Mouse (Mus musculus) mouse trophoblast stem cell (cell line): ENCODE measurements around the gene Prdx1.

Source experiments
- in situ Hi-C, 2 experiments: fragments of 300-500 bp; cut with MseI, MboI; formaldehyde crosslinking; loops; 2 replicates in 1 of 2; 3 replicates in 1 of 2; pipeline ENCODE4 v1.15.1; 2025

Prdx1 gene

DNA sequence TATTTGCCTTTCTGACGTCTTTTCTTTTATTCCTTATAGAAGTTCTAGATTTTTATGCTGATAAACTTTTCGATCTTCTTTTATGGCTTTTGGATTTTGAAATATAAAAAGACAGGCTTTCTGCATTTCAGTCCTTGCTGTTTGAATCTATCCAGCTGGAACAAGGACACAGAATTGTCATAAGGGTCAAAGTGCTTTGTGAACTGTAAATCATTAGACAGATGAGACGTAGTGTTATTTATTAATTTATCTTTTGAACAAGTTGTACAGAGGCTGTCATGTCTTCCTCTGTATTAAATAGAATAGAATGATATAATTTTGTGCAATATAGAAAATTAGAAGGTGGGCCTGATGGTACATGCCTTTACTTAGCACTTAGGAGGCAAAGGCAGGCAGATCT lies 42.1 kb downstream of the Prdx1 start:
- in situ Hi-C loops: no loop called here

DNA sequence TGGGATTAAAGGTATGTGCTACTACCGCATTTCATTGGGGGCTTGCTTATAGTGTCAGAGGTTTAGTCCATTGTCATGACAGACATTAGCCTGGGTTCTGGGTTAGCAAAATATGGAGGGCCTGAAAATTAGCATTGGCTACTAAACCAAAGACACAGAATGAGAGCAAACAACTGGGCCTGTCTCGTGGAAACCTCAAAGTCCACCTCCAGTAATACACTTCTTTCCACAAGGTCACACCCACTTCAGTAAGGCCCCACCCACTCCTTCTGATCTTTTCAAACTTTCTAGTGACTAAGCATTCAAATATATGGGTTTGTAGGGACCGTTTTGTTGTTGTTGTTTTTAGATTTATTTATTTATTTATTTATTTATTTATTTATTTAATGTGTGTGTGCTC lies 44.2 kb downstream of the Prdx1 start:
- in situ Hi-C loops: no loop called here

DNA sequence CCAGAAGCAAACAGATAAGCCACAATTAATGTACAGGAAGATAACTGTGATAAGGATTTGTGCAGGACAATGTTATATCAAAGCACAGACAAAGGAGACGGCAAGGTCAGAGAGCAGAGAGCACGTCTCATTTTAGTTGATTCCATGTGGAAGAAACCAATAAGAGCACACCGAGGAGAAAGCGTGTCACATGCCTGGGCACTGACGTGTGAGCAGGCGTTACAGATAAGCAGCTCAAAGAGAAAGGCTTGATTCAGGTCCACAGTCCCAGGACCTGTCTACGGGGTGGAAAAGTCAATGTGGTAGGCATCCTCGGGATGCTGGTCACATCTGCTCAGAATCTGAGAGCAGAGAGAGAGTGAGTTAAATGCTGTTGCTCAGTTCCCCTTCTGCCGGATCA lies 45.7 kb downstream of the Prdx1 start:
- in situ Hi-C loops: no loop called here

DNA sequence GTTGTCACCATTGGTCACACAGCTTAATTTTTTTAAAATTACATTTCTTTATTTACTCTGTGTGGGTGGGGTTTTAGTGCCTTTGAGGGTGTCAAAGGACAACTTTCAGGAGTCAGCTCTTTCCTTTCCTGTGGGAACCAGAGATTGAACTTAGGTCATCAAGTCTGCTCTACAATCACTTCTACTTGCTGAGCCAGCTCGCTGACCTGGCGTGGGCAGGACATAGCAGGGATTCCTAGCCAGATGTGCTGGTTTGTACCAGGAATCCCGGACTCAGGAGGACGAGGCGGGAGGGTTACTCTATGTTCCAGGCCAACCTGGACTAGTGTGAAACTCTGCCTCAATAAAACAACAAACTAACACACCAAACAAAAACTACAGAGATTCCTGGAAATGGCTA lies 47.0 kb downstream of the Prdx1 start:
- in situ Hi-C loops: no loop called here

DNA sequence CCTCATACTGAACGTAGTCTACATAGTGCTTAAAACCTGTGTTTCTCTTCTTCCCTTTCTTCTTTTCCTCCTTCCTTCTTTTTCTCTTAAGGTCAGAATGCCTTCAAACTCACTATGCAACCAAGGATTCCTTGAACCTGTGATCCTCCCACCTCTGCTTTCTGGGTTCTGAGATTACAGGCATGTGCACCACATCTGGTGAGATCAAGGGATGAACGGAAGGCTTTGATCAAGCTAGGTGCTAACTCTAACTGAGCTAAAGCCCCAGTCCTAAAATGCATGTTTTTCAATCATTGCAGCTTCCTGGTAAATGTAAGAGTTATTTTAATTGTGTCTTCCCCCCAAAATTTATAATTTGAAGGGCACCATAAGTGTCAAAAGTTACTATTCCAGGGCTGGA lies 49.7 kb downstream of the Prdx1 start:
- in situ Hi-C loops: no loop called here

- in situ Hi-C loops: no loop called here
Measured at GRCm38 (mm10) chr4:116738972-116739751, 53.8 kb downstream of the Prdx1 start.

DNA sequence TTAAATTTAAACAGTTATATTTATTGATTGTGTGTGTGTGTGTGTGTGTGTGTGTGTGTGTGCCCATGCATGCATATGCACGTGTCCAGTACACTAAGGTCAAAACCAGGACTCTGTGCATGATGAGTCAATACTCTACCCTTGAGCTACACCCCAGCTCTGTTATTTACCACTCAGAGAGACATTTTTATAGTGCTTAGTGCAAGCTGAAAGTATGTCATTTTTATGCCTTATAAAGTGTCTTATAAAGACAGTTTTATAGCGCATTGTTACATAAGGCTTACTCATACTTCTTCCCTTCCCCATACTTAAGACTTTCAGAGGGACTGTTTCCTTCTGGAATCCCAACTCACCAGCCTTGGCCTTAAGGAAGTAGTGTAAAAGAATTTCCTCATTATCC lies 64.4 kb downstream of the Prdx1 start:
- in situ Hi-C loops: no loop called here
